Mouse (Mus musculus) G1E (cell line): ENCODE results near the gene Gck.

ENCODE experiments used
- CTCF ChIP-seq: IDR thresholded peaks from 2 replicates; pipeline ENCODE4 v1.5.1; 2012; ENCODE audit warnings: low read depth, low read length, inconsistent platforms, mixed read lengths
- GATA1 ChIP-seq: IDR thresholded peaks from 2 replicates; pipeline ENCODE4 v1.6.1; 2012; ENCODE audit warnings: borderline replicate concordance, low read length, inconsistent platforms, mixed read lengths
- POLR2AphosphoS5 ChIP-seq: IDR thresholded peaks from 2 replicates; pipeline ENCODE4 v1.6.1; 2012; ENCODE audit warnings: low read depth, low read length, inconsistent platforms; ENCODE audit not compliant: insufficient replicate concordance
- TAL1 ChIP-seq: conservative IDR thresholded peaks from 2 replicates; pipeline ENCODE4 v1.6.1; 2012; ENCODE audit warnings: low read depth, low read length, inconsistent platforms, mixed read lengths

- no peak for TF ChIP-seq CTCF
- TF ChIP-seq TAL1 = no peak
- TF ChIP-seq POLR2AphosphoS5 = no peak
- no peak for TF ChIP-seq GATA1
Measured at GRCm38 (mm10) chr11:5904871-5905270, 45.0 kb downstream of the Gck start.
